Mouse (Mus musculus): ENCODE measurements at regions not wholly inside any gene's neighbourhood (a gene's known extent, or its start where the extent isn't known, plus 50 kb on each side); places are given as distances from the start of the nearest gene placed in this dataset.

- Histone ChIP-seq H3K4me1 (no peaks in the 10 kb centered on the region), H3K9ac (replicated peaks) (no peak overlapping the region), H3K9me3 (replicated peaks) (no peaks in the 10 kb centered on the region), H3K4me3 (replicated peaks) (no peak overlapping the region), H3K27ac (replicated peaks) (no peak overlapping the region), H3K4me2 (no peak overlapping the region), H3K36me3 (no peaks in the 10 kb centered on the region), H3K27me3 (replicated peaks) (no peaks in the 10 kb centered on the region)
- ATAC-seq (ENCODE audit: low FRiP score), result no peak
- WGBS, result 83% methylated on average over 7 of the region's 7 CpGs
Measured at GRCm38 (mm10) chr13:56947266-56947665, 51.5 kb upstream of the Trpc7 start.
